Mouse (Mus musculus) neural tube, embryonic 12.5 days (tissue): ENCODE results near the gene Gm14418. TPM values are rescaled to one million over a fixed set of nuclear protein-coding genes. Genes with fewer than 3 reads are reported as not detected.
"Not testable (repeated sequence)": the region's sequence is repeated elsewhere in the genome, so short reads cannot be mapped to it uniquely, and the experiment has no call there.

ENCODE experiments used
- ATAC-seq: fragments of 200-750 bp; cut with Nextera tagmentation; 2 replicates; pipeline ENCODE4 v1.8.0; 2017; ENCODE audit warnings: low read depth, mild to moderate bottlenecking, moderate TSS enrichment, moderate library complexity; ENCODE audit not compliant: low FRiP score
- H3K27ac ChIP-seq: fragments of 300-500 bp; sonication (generic); 2 replicates; pipeline ENCODE4 v1.5.1; 2016
- H3K27me3 ChIP-seq: fragments of 300-500 bp; sonication (generic); replicated peaks from 2 replicates; pipeline ENCODE4 v1.6.1; 2016; ENCODE audit warnings: mild to moderate bottlenecking
- H3K36me3 ChIP-seq: fragments of 300-500 bp; sonication (generic); 2 replicates; pipeline ENCODE4 v1.6.1; 2016; ENCODE audit warnings: mild to moderate bottlenecking
- H3K4me1 ChIP-seq: fragments of 300-500 bp; sonication (generic); 2 replicates; pipeline ENCODE4 v1.6.1; 2016
- H3K4me2 ChIP-seq: fragments of 300-500 bp; sonication (generic); replicated peaks from 2 replicates; pipeline ENCODE4 v1.6.1; 2016; ENCODE audit warnings: mild to moderate bottlenecking
- H3K4me3 ChIP-seq: fragments of 300-500 bp; sonication (generic); 2 replicates; pipeline ENCODE4 v1.5.1; 2016
- H3K9ac ChIP-seq: fragments of 300-500 bp; sonication (generic); 2 replicates; pipeline ENCODE4 v1.6.1; 2016; ENCODE audit warnings: mild to moderate bottlenecking
- H3K9me3 ChIP-seq: fragments of 300-500 bp; sonication (generic); 2 replicates; pipeline ENCODE4 v1.6.1; 2016; ENCODE audit warnings: mild to moderate bottlenecking
- WGBS: fragments of 180-500 bp; shearing (Covaris S2); methylation state at CpG from one replicate; pipeline ENCODE4 v1.1.7; 2016; 5-methylcytosine and 5-hydroxymethylcytosine counted together
- polyA plus RNA-seq: library from polyadenylated mRNA; unstranded; fragments of >200 nt; fragmentation: Nextera tagmentation; extraction: Ambion mirVana; gene quantifications from 2 replicates; pipeline ENCODE4 v1.2.1, GENCODE M21; 2016

Gene Gm14418
- polyA plus RNA-seq, result 4.0 and 5.1 TPM in 2 replicates

- H3K27ac ChIP-seq, H3K9me3 ChIP-seq, H3K27me3 ChIP-seq, H3K4me1 ChIP-seq, H3K36me3 ChIP-seq, ATAC-seq, H3K4me3 ChIP-seq, H3K9ac ChIP-seq, H3K4me2 ChIP-seq: not testable (repeated sequence)
- WGBS, result 50% methylated on average over 6 of the region's 6 CpGs
Measured at GRCm38 (mm10) chr2:177398096-177398495, at the start of gene Gm14418. Gene Gm14418, minus strand, starts transcription at chr2:177398320.

Other genes with a start within 250 kb of the Gm14418 start
- 25.8 and 27.4 TPM in 2 replicates for gene Gm14410, start 191.9 kb downstream of the Gm14418 start, polyA plus RNA-seq
- not detected in 2 replicates for gene Gm14409, start 131.3 kb downstream of the Gm14418 start, polyA plus RNA-seq
- gene Gm14412, start 74.0 kb downstream of the Gm14418 start, polyA plus RNA-seq, result 0.16 TPM in 1 of 2 replicates, not detected in the other
- gene Zfp970, start 66.4 kb upstream of the Gm14418 start, polyA plus RNA-seq, result 3.9 and 7.8 TPM in 2 replicates
- 2.5 and 3.1 TPM in 2 replicates for gene Gm14403, start 99.9 kb upstream of the Gm14418 start, polyA plus RNA-seq
- gene Gm14406, start 179.9 kb upstream of the Gm14418 start, polyA plus RNA-seq, result not detected in 2 replicates